Mouse (Mus musculus): Measurements from ENCODE around the gene Olfr631. TPM values are rescaled to one million over a fixed set of nuclear protein-coding genes. Genes with fewer than 3 reads are reported as not detected.
"Not testable (repeated sequence)": the region's sequence is repeated elsewhere in the genome, so short reads cannot be mapped to it uniquely, and the experiment has no call there.

Olfr631 gene
- polyA plus RNA-seq, 1 experiment from 2014 or later: not detected

DNA sequence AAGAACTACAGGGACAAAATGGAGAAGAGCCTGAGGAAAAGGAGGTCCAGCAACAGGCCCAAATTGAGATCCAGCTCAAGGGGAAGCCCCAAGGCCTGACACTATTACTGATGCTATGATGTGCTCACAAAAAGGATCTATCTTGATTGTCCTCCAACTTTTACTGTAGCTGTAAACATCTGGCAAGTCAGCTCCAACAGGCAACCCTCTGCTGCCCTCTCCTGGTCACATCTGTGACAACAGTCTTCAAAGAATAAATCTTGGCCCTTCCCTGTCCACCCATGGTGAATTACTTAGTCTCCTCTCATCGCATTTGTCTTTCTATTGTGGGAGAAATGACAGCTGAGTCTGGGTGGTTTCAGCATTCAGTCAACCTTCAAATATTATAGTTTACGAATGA, 14.1 kb downstream of the Olfr631 start:
- no peak for ATAC-seq (ENCODE audit: insufficient number of reproducible peaks, insufficient read depth, low FRiP score, low read depth)
- Histone ChIP-seq H3K4me1 (ENCODE audit: control insufficient read depth in 2 of 2, insufficient read depth in 2 of 2, low read length in 2 of 2) (no peaks in the 10 kb centered on the region), H3K9me3 (ENCODE audit: control insufficient read depth, low read length) (no peaks in the 10 kb centered on the region), H3K9ac (ENCODE audit: low read length) (no peak overlapping the region), H3K4me2 (ENCODE audit: low read length) (no peak overlapping the region), H3K27me3 (ENCODE audit: control insufficient read depth, insufficient read depth, low read length) (no peaks in the 10 kb centered on the region), H3K27ac (replicated peaks in 1 of 2; ENCODE audit: control insufficient read depth in 1 of 2, insufficient read depth in 1 of 2, low read depth in 2 of 2, low read length in 2 of 2) (no peak overlapping the region), H3K4me3 (ENCODE audit: control insufficient read depth in 1 of 2, insufficient read depth in 1 of 2, low read depth in 1 of 2, low read length in 2 of 2) (no peak overlapping the region), H3K36me3 (ENCODE audit: control insufficient read depth, insufficient read depth, low read length) (no peaks in the 10 kb centered on the region)
- WGBS: 20% methylated on average over 2 of the region's 2 CpGs

DNA sequence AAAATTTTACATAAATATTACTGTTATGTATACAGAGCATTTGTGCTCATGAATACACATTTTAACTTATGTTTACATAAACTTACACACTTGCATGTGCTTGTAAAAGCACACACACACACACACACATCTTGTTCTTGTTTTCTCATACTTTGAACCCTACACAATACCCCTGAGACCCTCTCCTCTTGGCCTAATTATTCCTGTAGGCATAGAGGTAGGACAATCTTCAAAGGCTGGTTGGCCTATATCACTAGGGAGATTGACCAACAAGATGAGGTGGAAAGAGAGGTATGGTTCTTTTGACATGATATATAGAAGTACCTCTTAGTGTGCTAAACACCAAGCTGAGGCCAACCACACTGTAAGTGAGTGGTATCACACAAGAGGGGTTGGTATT, 15.5 kb downstream of the Olfr631 start, which contains the start of gene Olfr633:
Gene Olfr633 (plus strand): TSS at position 301 of the 400 bp plus-strand sequence.
- ATAC-seq (ENCODE audit: insufficient number of reproducible peaks, insufficient read depth, low FRiP score, low read depth): no peak

DNA sequence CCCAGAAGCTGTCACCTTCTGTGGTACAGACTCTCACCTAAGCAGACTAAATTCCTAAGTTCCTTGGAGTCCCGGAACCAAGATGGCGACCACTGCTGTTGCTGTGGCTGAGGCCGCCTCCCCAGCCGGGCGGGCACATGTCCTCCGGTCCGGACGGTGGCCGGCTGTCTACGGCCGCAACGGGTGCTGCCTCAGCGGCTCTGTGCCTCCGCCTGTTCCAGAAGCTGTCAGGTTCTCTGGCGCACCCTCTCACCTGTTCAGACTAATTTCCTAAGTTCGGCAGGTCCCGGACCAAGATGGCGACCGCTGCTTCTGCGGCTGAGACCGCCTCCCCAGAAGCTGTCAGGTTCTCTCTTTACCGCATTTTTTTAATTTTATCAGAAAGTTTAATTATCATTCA, 38.2 kb downstream of the Olfr631 start:
- WGBS: 89% methylated on average over 22 of the region's 22 CpGs
- not testable (repeated sequence) for ATAC-seq (ENCODE audit: insufficient number of reproducible peaks, insufficient read depth, low FRiP score, low read depth); H3K36me3 ChIP-seq (ENCODE audit: control insufficient read depth, insufficient read depth, low read length)

More for the DNA sequence above, 15.5 kb downstream of the Olfr631 start, which contains the start of gene Olfr633:
- Histone ChIP-seq H3K9ac (ENCODE audit: low read length) (no peak within 1 kb of the TSS), H3K27me3 (ENCODE audit: control insufficient read depth, insufficient read depth, low read length) (no peaks in the 10 kb centered on the region), H3K4me3 (ENCODE audit: control insufficient read depth in 1 of 2, insufficient read depth in 1 of 2, low read depth in 1 of 2, low read length in 2 of 2) (no peak within 1 kb of the TSS), H3K9me3 (ENCODE audit: control insufficient read depth, low read length) (no peaks in the 10 kb centered on the region), H3K27ac (replicated peaks in 1 of 2; ENCODE audit: control insufficient read depth in 1 of 2, insufficient read depth in 1 of 2, low read depth in 2 of 2, low read length in 2 of 2) (no peak within 1 kb of the TSS), H3K4me1 (ENCODE audit: control insufficient read depth in 2 of 2, insufficient read depth in 2 of 2, low read length in 2 of 2) (no peaks in the 10 kb centered on the region), H3K36me3 (ENCODE audit: control insufficient read depth, insufficient read depth, low read length) (no peaks in the 10 kb centered on the region), H3K4me2 (ENCODE audit: low read length) (no peak within 1 kb of the TSS)

GRCm38 (mm10) chr7:103970852-103971251, 42.2 kb downstream of the Olfr631 start, which contains the start of gene Olfr635:
TSS of gene Olfr635 (plus strand) at chr7:103971152.
- no peak within 1 kb of the TSS for H3K4me3 ChIP-seq (ENCODE audit: control insufficient read depth in 1 of 2, insufficient read depth in 1 of 2, low read depth in 1 of 2, low read length in 2 of 2)
- no peaks in the 10 kb centered on the region for H3K36me3 ChIP-seq (ENCODE audit: control insufficient read depth, insufficient read depth, low read length)
- H3K4me1 ChIP-seq (ENCODE audit: control insufficient read depth in 2 of 2, insufficient read depth in 2 of 2, low read length in 2 of 2): no peaks in the 10 kb centered on the region
- H3K27me3 ChIP-seq (ENCODE audit: control insufficient read depth, insufficient read depth, low read length): no peaks in the 10 kb centered on the region
- no peak within 1 kb of the TSS for H3K9ac ChIP-seq (ENCODE audit: low read length)
- H3K27ac ChIP-seq (replicated peaks in 1 of 2; ENCODE audit: control insufficient read depth in 1 of 2, insufficient read depth in 1 of 2, low read depth in 2 of 2, low read length in 2 of 2): no peak within 1 kb of the TSS
- no peak for ATAC-seq (ENCODE audit: insufficient number of reproducible peaks, insufficient read depth, low FRiP score, low read depth)
- H3K9me3 ChIP-seq (ENCODE audit: control insufficient read depth, low read length): no peaks in the 10 kb centered on the region
- WGBS: 54% methylated on average over 1 of the region's 1 CpGs
- H3K4me2 ChIP-seq (ENCODE audit: low read length): no peak within 1 kb of the TSS

More for the DNA sequence above, 38.2 kb downstream of the Olfr631 start:
- H3K27me3 ChIP-seq (ENCODE audit: control insufficient read depth, insufficient read depth, low read length); H3K27ac ChIP-seq (replicated peaks in 1 of 2; ENCODE audit: control insufficient read depth in 1 of 2, insufficient read depth in 1 of 2, low read depth in 2 of 2, low read length in 2 of 2); H3K9me3 ChIP-seq (ENCODE audit: control insufficient read depth, low read length); H3K4me3 ChIP-seq (ENCODE audit: control insufficient read depth in 1 of 2, insufficient read depth in 1 of 2, low read depth in 1 of 2, low read length in 2 of 2); H3K4me1 ChIP-seq (ENCODE audit: control insufficient read depth in 2 of 2, insufficient read depth in 2 of 2, low read length in 2 of 2); H3K4me2 ChIP-seq (ENCODE audit: low read length); H3K9ac ChIP-seq (ENCODE audit: low read length): not testable (repeated sequence)

GRCm38 (mm10) chr7:103971782-103972181, 43.2 kb downstream of the Olfr631 start:
- WGBS: 50% methylated on average over 1 of the region's 1 CpGs
- H3K4me2 ChIP-seq (ENCODE audit: low read length): no peak overlapping the region
- H3K27ac ChIP-seq (replicated peaks in 1 of 2; ENCODE audit: control insufficient read depth in 1 of 2, insufficient read depth in 1 of 2, low read depth in 2 of 2, low read length in 2 of 2): no peak overlapping the region
- H3K36me3 ChIP-seq (ENCODE audit: control insufficient read depth, insufficient read depth, low read length): no peaks in the 10 kb centered on the region
- no peaks in the 10 kb centered on the region for H3K4me1 ChIP-seq (ENCODE audit: control insufficient read depth in 2 of 2, insufficient read depth in 2 of 2, low read length in 2 of 2)
- H3K9ac ChIP-seq (ENCODE audit: low read length): no peak overlapping the region
- ATAC-seq (ENCODE audit: insufficient number of reproducible peaks, insufficient read depth, low FRiP score, low read depth): no peak
- no peak overlapping the region for H3K4me3 ChIP-seq (ENCODE audit: control insufficient read depth in 1 of 2, insufficient read depth in 1 of 2, low read depth in 1 of 2, low read length in 2 of 2)
- H3K27me3 ChIP-seq (ENCODE audit: control insufficient read depth, insufficient read depth, low read length): no peaks in the 10 kb centered on the region
- H3K9me3 ChIP-seq (ENCODE audit: control insufficient read depth, low read length): peaks cover 3% of the 10 kb centered on the region; the same call in 1 of the 2 replicates

Other genes with a start within 250 kb of the Olfr631 start
- gene Olfr625-ps1, start 246.1 kb upstream of the Olfr631 start, polyA plus RNA-seq (2014; fragmentation: Nextera tagmentation; extraction: Ambion mirVana): not detected in 2 replicates
- gene Olfr243, start 214.2 kb upstream of the Olfr631 start, polyA plus RNA-seq (2014; fragmentation: Nextera tagmentation; extraction: Ambion mirVana): not detected in 2 replicates
- not detected in 2 replicates for gene Olfr628, start 198.5 kb upstream of the Olfr631 start, polyA plus RNA-seq (2014; fragmentation: Nextera tagmentation; extraction: Ambion mirVana)
- gene Olfr629, start 183.9 kb upstream of the Olfr631 start, polyA plus RNA-seq (2014; fragmentation: Nextera tagmentation; extraction: Ambion mirVana): not detected in 2 replicates
- not detected in 2 replicates for gene Olfr630, start 171.5 kb upstream of the Olfr631 start, polyA plus RNA-seq (2014; fragmentation: Nextera tagmentation; extraction: Ambion mirVana)
- not detected in 2 replicates for gene Olfr69, start 157.2 kb upstream of the Olfr631 start, polyA plus RNA-seq (2014; fragmentation: Nextera tagmentation; extraction: Ambion mirVana)
- gene Olfr68, start 149.1 kb upstream of the Olfr631 start, polyA plus RNA-seq (2014; fragmentation: Nextera tagmentation; extraction: Ambion mirVana): not detected in 2 replicates
- gene Olfr67, start 137.0 kb upstream of the Olfr631 start, polyA plus RNA-seq (2014; fragmentation: Nextera tagmentation; extraction: Ambion mirVana): not detected in 2 replicates
- 4,945 and 8,964 TPM in 2 replicates for gene Hbb-bt, start 114.8 kb upstream of the Olfr631 start, polyA plus RNA-seq (2014; fragmentation: Nextera tagmentation; extraction: Ambion mirVana)
- gene Hbb-bs, start 100.7 kb upstream of the Olfr631 start, polyA plus RNA-seq (2014; fragmentation: Nextera tagmentation; extraction: Ambion mirVana): 11,662 and 20,684 TPM in 2 replicates
- gene Hbb-bh2, start 88.3 kb upstream of the Olfr631 start, polyA plus RNA-seq (2014; fragmentation: Nextera tagmentation; extraction: Ambion mirVana): not detected in 2 replicates
- gene Hbb-bh1, start 85.7 kb upstream of the Olfr631 start, polyA plus RNA-seq (2014; fragmentation: Nextera tagmentation; extraction: Ambion mirVana): 15.5 and 17.8 TPM in 2 replicates
- gene Hbb-y, start 75.6 kb upstream of the Olfr631 start, polyA plus RNA-seq (2014; fragmentation: Nextera tagmentation; extraction: Ambion mirVana): 2,227 and 2,640 TPM in 2 replicates
- not detected in 2 replicates for gene Olfr66, start 42.6 kb upstream of the Olfr631 start, polyA plus RNA-seq (2014; fragmentation: Nextera tagmentation; extraction: Ambion mirVana)
- gene Olfr64, start 34.3 kb upstream of the Olfr631 start, polyA plus RNA-seq (2014; fragmentation: Nextera tagmentation; extraction: Ambion mirVana): not detected in 2 replicates
- gene Olfr65, start 25.3 kb upstream of the Olfr631 start, polyA plus RNA-seq (2014; fragmentation: Nextera tagmentation; extraction: Ambion mirVana): not detected in 2 replicates
- gene Olfr632, start 5.5 kb downstream of the Olfr631 start, polyA plus RNA-seq (2014; fragmentation: Nextera tagmentation; extraction: Ambion mirVana): not detected in 2 replicates
- not detected in 2 replicates for gene Olfr633, start 15.6 kb downstream of the Olfr631 start, polyA plus RNA-seq (2014; fragmentation: Nextera tagmentation; extraction: Ambion mirVana)
- gene Olfr635, start 42.3 kb downstream of the Olfr631 start, polyA plus RNA-seq (2014; fragmentation: Nextera tagmentation; extraction: Ambion mirVana): not detected in 2 replicates
- not detected in 2 replicates for gene Olfr638, start 69.9 kb downstream of the Olfr631 start, polyA plus RNA-seq (2014; fragmentation: Nextera tagmentation; extraction: Ambion mirVana)
- gene Olfr639, start 88.5 kb downstream of the Olfr631 start, polyA plus RNA-seq (2014; fragmentation: Nextera tagmentation; extraction: Ambion mirVana): 0.03 TPM in 1 of 2 replicates, not detected in the other
- not detected in 2 replicates for gene Olfr640, start 96.7 kb downstream of the Olfr631 start, polyA plus RNA-seq (2014; fragmentation: Nextera tagmentation; extraction: Ambion mirVana)
- gene Olfr641, start 106.6 kb downstream of the Olfr631 start, polyA plus RNA-seq (2014; fragmentation: Nextera tagmentation; extraction: Ambion mirVana): not detected in 2 replicates
- not detected in 2 replicates for gene Olfr642, start 123.8 kb downstream of the Olfr631 start, polyA plus RNA-seq (2014; fragmentation: Nextera tagmentation; extraction: Ambion mirVana)
- gene 4930516K23Rik, start 132.6 kb downstream of the Olfr631 start, polyA plus RNA-seq (2014; fragmentation: Nextera tagmentation; extraction: Ambion mirVana): not detected in 2 replicates
- not detected in 2 replicates for gene Olfr644, start 143.0 kb downstream of the Olfr631 start, polyA plus RNA-seq (2014; fragmentation: Nextera tagmentation; extraction: Ambion mirVana)
- not detected in 2 replicates for gene Olfr645, start 156.6 kb downstream of the Olfr631 start, polyA plus RNA-seq (2014; fragmentation: Nextera tagmentation; extraction: Ambion mirVana)
- not detected in 2 replicates for gene Olfr646, start 176.0 kb downstream of the Olfr631 start, polyA plus RNA-seq (2014; fragmentation: Nextera tagmentation; extraction: Ambion mirVana)
- gene Ubqln5, start 201.0 kb downstream of the Olfr631 start, polyA plus RNA-seq (2014; fragmentation: Nextera tagmentation; extraction: Ambion mirVana): not detected in 2 replicates
- gene Olfr643, start 208.6 kb downstream of the Olfr631 start, polyA plus RNA-seq (2014; fragmentation: Nextera tagmentation; extraction: Ambion mirVana): not detected in 2 replicates
- gene Ubqln3, start 214.5 kb downstream of the Olfr631 start, polyA plus RNA-seq (2014; fragmentation: Nextera tagmentation; extraction: Ambion mirVana): not detected in 2 replicates
- not detected in 2 replicates for gene Ubqlnl, start 221.7 kb downstream of the Olfr631 start, polyA plus RNA-seq (2014; fragmentation: Nextera tagmentation; extraction: Ambion mirVana)
- gene Olfm5, start 236.0 kb downstream of the Olfr631 start, polyA plus RNA-seq (2014; fragmentation: Nextera tagmentation; extraction: Ambion mirVana): not detected in 2 replicates